Mouse (Mus musculus) lung, postnatal 36 days (tissue): Measurements from ENCODE around the gene Ints7.

Experiments
- DNase-seq: peaks from one replicate; pipeline ENCODE4 v3.0.0; 2022; ENCODE audit warnings: mixed read lengths

Ints7 gene

DNA sequence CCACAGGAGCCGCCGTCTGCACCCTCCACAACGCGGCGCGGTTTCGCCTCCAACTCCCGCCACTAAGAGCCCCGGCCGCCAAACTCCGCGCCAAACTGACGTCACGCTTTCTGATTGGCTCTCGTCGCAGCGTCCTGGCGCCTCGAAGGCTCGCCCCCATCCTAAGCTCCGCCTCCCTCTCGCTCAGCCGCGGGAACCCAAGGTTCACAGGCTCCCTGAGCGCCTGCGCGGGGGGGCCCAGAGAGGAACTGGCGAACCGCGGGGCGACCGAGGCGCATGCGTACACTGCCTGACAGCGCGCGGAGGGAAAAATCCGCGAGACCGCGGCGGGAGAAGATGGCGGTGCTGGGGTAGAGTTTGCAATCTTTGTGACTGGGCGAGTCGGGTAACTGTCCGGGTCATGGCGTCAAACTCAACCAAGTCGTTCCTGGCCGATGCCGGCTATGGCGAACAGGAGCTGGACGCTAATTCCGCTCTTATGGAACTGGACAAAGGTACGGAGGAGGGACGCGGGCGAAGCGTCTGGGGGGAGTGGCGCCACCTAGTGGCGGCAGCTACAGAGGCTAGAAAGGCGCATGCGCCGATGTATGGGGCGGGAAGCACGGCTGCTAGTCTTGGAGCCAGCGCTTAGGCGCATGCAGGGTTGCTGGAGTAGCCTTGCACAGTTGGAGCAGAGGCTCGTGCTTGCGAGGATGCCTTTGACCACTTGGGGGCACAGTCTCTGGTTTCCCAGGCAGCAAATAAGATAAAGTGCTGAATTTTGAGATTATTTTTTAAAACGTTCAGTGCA, at the start of gene Ints7, which contains the start of gene Dtl:
Gene Ints7, plus strand, starts transcription at position 179 of the 790 bp plus-strand sequence.
Gene Dtl, minus strand, starts transcription at position 87 of the 790 bp plus-strand sequence.
- DNase-seq: peak; percentile 99

DNA sequence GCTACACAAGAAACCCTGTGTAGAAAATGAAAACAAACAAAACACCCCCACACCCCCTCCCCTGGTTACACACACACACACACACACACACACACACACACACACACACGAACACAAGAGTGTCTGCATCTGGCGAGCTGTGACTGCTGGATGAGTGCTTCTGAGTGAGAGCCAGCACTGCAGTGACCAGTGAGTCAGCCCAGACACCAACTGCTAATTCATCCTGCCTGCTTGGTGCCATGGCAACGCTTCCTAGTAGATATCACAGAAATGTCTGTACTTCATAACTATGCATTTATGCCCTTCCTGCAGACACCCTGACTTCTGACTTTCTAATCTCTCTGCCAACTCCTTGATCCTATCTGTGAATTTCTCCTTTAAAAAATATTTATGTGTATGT, 48.3 kb upstream of the Ints7 start:
- DNase-seq: no peak

DNA sequence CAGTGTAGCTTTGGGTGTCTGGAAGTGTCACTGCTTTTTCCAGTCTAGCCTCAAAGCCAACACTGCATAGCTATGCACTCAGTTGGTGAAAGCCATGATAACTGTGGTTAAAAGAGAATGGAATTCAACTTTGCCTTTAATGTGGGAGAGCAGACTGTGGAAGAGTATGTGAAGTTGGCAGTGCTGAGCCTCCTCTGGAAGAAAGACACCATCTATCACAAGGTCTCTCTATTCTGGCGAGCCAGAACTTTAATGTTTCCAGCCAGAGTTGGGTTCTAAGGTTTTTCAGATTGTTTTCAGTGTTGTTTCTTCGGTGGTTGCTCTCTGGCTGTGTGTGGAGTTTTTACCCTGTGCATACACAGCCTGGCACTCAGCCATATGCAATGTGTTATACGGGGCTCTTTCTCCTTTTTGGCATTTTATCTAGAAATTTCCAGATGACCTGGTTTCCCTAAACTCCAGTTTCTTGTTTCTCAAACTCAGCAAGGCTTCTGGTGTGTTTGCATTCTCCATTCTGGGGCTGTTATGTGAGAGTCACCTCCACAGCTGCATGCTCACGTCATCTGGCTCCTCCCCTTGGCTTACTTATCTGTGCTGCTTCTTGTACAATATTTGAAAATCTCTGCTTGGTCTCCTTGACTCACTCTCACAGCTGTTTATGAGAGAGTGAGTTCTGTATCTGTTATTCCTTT, 47.4 kb upstream of the Ints7 start:
- DNase-seq: peak; percentile 65

DNA sequence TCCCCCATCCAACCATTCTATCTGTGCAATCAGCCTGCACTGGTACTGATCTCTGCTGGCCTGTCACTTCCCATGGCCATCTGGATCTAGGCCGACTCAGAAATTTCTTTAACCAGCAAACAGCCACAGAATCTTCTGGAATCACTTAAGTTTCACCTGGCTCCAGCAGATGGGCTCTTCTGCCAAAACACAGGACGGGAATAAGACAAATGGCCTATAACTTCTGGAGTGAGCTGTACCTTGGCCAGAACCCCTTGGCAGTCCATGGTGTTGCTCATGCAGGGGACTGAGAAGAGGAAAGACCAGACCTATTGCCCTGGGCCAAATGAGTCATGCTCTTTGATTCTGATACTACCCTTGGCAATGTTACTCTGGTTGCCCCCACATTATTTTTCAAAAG, 46.0 kb upstream of the Ints7 start:
- DNase-seq: peak; percentile 11

DNA sequence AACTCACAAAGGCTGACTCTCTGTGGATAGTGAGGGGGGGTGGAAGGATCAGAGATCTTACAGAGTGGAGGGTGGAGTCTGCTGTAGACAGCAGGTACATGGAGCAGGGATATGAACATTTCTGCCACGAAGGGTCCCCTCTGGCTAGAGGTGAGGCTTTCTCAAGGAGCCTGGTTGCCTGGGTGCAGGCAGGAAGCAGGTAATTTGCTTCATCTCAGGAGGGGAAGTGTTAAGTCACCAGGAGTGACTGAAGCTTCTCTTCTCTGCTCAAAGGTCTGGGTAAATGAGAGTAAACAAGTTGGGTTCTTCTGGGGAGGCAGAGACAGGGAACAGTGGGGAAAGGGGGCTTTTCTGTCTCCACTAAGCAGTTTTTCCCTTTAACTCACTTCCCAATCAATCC, 44.4 kb upstream of the Ints7 start:
- DNase-seq: no peak

DNA sequence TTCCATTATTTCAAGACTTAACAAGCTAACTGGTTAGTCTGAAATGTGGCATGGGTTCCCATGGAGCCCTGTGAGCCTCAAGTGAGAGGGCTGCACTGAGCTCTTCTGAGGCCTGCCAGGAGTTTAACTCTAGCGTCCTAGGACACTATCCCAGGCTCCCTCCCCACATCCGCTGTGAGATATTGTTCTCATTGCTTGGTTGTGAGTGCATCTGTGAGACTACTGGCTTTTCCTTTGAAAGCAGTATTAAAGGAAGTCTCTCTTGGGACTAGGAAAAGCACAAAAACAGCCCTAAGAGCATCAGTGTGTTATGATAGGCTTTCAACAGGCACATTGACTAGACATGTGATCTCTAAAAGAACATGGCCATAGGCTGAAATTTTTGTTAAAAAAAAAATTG, 40.5 kb upstream of the Ints7 start:
- no peak for DNase-seq

DNA sequence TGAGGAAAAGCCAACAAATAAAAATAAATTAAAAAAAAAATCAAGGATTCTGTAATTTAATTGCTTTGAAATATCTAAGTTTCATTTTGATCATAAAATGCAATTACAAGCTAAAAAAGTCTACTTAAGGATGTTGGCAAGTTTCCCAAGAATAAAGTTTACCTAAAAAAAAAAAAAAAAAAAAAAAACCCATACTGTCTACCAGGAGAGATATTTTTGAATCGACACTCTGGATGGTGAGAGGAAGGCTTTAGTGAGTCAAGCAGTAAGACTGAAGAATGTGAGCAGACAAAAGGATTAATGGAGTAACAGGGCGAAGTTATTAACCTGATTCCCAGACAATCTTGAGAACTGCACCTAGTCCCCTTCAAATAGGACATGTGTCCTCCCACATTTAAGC, 35.1 kb upstream of the Ints7 start:
- no peak for DNase-seq

DNA sequence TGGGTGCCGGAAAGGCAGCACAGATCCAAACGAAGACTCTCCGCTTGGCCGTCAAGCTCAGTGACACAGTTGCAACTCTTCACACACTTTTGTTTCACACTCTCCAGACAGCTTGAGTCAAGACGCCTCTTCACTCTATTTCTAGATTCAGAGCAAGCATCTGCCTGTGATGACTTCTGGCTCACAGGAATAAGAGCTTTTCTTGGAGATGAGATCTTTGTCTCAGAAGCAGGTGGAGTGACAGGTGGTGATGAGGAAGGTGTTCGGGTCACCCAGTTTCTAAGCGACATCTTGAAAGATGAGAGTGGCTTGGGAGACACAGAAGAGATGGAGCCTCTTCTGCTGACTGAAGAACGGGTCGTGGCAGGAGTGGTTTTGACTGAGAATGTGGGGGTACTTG, 34.4 kb upstream of the Ints7 start:
- no peak for DNase-seq

DNA sequence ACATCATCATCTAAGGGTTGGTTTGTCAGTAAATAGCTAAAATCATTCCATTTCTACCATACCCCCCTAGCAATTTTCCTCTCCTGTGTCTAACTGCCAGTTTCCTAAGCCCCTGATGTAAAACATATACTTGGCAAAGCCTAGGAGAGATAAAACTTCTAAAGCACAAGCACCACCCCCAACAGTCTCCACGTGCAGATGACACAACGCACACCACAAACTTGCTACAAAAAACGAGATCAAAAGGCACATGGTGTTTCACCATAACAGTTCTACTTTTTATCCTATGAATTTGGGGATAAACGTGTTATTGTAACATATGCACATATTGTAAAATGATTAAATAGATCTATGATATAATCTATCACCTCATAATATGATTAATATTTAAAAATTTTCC, 33.8 kb upstream of the Ints7 start:
- DNase-seq: no peak

DNA sequence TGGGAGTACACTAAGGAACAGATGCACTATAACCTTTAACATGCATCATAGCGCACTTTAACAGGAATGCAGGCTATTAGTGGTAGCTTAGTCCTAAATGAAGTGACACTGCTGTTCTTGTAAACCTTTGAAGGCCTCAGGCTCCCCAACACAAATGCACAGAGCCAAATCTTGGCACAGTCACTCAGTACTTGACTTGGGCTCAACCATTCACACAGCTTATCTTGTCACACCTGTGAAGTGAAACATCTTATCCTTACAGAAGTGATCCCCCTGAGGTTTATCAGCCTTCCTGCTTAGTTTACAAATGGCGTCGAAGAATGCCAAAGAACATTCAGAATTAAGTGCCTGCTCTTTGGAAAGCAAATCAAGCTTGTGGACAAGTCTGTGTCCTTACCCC, 31.7 kb upstream of the Ints7 start:
- DNase-seq: no peak

DNA sequence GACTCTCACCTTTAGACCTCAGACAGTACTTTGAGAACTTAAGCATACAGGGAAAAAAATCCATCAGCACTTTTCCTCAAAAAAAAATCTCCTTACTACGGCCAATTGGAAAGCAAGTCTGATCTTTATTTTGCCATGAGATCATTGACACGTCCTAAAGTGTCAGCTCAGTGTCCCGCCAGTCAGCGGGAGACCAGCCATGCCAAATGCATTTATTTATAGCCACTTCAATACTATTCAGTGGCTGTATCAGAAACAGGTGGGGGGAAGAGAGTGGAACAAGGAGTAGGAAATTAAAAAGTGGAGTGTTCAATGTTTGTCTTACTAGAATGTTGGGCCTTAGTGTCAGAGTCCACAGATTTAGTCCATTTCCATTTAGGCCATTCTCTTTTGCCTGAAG, 24.6 kb upstream of the Ints7 start:
- no peak for DNase-seq

DNA sequence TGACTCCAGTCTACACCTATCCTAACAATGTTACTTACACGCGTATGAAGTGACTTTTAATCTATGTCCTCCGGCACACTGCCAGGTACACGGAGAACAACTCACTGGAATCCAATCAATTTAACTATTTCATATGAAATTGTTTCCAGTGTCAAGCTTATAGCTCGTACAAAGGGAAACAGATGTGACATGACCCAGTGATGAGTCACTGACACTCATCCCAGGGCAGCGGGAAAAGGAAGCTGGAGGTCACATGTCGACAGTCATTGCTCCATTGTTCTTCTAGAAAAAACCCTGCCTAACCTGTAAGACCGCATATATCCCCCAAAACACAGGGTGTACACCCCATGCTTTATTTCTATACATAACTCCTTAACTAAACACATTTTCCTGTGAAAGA, 18.3 kb upstream of the Ints7 start:
- peak; percentile 29 for DNase-seq

DNA sequence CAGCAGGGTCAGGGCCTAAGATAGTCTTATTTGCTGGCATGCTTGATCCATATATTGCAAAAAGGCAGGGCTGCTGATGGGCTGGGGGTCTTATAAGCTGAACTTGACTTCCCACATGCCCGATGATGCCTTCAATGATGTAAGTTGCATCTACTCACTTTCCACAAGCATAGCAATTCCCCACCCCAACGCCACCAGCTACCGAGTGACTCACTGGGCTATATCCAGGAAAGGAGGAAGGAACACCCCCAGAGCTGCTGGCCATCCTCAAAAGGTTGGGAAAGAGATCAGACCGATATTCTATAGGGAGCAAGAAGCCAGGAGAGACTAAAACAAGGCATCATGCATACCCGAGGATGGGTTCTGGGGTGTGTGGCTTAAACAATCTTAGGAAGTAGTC, 15.7 kb upstream of the Ints7 start:
- DNase-seq: peak; percentile 21

DNA sequence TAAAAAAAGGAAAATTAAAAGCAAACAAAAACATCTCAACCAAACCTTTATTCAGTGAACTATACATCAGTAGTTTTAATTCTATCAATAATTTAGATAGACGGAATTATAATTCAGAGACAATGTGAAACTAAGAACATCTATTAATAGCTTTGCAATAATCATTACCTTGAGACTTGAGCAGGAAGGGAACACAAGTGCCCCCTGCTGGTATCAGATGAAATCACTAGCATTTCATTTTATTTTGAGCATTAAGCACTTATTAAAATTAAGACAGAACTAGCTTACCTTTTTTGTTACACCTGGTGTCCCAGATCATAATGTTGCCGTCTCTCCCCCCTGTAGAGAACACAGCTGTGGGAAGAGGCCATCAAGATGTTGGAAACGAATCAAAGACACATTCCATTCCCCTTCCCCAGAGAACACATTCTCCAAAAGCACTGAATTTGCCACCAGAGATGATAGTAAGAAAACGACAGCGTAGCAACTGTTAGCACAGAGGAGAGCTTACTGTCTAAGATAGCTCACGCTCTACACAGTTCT, 12.5 kb upstream of the Ints7 start:
- DNase-seq: peak; percentile 83

DNA sequence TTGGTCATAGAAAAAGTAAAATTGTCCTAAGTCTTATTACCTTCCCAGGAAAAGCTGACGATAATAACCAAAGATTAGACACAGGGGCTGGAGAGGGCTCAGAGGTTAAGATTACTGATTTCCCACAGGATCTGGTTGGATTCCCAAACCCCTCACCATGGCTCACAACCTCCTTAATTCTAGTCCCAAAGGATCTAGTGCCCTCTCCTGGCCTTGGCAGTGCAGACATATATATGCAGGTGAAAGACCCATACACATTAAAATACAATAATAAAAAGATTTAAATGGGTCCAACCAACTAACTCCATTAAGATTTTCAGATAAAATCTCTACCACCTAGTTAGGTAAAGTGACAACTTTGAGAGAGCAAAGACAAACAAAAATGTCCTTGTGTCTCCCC, 7.6 kb upstream of the Ints7 start:
- peak; percentile 66 for DNase-seq

DNA sequence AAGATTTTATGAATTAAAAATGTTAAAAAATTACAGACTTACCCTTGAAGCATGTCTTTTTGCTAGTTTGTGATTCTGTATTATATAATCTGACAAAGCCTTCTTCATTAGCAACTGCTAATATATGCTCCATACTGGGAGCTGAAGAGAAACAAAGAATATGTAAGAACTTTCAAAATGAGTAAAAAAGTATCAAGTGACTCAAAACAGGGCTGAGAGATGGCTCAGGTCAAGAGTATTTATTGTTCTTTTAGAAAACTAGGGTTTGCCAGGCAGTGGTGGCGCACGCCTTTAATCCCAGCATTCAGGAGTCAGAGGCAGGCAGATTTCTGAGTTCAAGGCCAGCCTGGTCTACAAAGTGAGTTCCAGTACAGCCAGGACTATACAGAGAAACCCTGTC, 5.8 kb upstream of the Ints7 start:
- DNase-seq: no peak

DNA sequence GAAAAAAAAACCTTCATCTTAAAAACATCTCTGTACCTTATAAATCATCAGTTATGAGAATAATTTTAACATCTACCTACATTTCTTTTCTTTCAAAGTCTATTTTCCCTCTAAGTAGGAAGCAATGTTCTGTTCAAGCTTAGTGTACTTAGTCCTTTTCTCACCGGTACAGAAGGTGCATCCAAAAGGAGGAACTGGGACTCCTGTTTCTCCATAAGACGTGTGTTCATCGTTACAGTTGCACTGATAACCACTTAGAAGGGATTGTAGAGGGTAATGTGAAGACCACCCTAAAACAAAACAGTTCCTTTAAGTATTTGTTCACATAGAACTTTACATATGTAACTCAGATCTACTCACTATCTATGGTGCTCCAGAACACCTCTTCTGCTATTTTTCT, 5.0 kb upstream of the Ints7 start:
- DNase-seq: no peak

DNA sequence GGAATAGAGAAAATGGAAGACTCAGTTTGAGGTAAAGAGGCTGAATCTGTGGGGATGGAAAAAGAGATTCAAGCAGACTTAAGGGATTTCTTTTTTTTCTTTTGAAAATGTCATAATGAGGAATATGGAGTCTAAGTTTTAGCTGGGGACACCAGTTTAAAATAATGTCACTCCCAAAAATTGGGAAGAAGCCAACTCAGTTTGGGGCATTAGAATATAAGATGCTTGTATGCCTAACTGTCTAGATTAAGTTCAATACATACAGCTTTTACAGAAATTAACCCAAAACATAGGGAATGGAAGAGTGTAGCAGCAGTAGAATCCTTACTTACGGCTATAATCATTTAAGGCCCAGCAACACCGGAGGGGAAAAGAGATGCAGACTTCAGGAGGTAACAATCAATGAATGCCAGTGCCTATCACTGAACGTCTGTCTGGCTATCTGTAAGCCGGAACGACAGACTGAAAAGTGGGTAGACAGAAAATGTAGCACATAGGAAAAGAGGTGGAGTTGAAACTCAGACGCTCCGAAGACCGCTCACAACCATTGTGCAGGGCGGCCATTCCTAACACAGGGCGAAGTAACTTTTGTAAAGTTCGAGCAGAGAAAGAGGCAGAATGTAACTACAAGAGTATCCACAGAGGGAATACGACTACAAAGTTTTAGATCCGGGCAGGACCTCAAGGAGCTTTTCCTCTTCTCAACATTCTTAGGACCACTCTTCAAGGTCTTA, 1.4 kb upstream of the Ints7 start:
- DNase-seq: no peak

DNA sequence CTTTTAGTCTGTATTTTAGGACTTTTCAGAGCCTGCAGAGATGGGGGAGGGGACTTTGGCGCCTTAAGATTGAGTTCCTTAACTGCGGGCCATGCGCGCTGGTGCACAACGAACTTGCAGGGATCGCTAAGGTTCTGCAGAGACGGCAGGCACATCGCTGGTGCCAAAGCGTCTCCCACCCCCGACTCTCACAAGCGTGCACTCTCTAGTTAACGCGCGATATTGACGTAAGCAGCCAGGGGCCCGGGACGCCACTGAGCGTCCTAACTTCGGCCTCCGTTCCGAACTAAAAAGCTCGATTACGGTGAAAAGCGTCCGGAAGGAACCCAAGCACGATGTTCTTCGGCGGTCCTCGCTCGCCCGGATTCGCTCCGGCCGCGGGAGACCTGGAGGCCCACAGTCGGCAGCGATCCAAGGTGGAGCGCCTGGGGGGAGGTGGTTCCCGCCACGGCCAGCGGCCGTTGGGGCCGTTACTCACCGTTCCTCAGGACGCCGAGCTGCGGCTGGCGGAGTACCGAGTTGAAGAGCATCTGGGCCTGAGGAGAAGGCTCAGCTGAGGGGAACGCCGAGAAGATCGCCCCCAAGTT, 472 bp upstream of the Ints7 start:
- DNase-seq: peak; percentile 41

DNA sequence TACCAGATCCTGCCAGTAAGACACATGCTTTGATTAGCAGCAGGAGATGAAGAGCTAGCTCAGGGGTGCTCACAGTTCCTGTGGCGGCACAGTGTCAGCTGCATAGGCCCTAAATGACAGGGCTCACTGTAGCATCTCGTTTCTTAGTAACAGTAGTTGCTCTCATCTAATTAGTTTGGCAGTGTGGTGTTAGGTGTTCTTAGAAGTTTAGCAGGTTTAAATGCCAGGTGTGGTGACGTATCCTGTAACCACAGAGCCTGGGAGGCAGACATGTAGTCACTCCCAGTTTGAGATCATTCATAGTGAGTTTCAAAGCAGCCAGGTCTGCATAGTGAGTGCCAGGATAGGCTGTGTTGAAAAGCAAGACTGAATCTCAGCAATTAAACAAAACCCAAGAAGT, 4.1 kb downstream of the Ints7 start:
- no peak for DNase-seq

DNA sequence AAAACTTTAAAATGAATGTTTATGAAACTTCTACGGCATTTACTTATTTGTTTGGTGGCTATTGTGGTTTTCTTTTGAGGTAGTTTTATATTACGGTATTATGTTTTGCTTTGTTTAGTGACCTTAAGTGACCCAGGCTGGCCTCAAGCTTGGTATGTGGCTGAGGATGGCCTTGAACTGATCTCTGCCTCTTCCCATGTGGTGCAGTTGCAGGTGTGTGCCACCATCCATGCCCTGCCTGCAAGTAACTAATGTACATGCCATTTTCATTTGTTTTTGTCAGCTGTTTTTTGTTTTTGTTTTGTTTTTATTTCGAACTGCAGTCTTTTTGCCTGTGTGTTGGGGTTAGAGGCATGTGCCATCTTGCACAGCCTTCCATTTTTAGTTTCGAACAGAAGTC, 6.2 kb downstream of the Ints7 start:
- DNase-seq: no peak

DNA sequence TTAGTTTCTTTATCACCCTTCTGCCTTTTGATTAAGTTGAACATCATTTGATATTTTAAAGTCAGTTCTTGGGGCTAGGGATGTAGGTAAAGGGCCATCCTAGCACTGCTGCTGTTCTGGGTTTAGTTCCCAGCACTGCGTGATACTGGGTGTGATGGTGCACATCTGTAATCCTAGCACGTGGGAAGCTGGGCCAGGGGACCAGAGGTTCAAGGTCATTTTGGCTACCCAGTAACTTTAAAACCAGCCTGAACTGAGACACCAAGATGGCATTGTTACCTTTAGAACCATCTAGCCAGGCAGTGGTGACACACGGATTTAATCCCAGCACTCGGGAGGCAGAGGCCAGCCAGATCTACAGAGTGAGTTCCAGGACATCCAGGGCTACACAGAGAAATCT, 8.4 kb downstream of the Ints7 start:
- DNase-seq: no peak

DNA sequence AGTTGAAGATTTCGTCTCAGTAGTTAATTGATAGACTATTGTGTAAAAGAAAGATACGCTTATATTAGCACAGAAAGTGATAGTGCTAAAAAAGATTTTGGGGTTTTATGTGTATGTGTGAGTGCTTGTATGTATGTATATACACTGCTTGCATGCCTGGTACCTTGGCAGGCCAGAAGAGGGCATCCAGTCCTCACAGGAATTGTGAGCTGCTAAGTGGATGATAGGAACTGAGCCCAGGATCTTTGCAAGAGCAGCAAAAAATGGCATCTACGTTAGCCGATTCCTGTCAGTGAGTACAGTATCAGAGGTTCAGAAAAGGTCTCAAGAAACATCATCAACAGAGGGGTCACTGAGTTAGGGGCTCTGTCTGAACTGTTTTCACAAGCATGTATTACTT, 9.0 kb downstream of the Ints7 start:
- no peak for DNase-seq
